Mouse (Mus musculus): ENCODE results near the gene Pkp4.

DNA sequence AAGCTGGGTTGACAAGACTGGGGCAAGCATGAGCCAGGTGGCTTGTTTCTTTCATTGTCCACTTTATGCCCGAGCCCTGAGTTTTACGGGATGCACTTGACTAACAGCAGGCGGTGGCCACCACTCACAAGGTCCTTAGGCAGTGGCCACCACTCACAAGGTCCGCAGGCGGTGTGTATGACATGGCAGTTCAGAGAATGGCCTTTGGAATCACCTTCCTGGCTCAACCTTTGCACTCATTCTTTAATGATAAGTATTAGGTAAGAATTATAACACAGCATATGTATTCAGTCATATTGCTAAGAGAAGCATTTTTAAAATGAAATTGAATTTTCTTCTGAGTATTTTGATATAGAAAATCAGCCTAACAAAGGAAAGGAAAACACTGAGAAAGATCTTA lies 73.3 kb downstream of the Pkp4 start:
- TF ChIP-seq POLR2A (IDR thresholded peaks at IDR 0.05; ENCODE audit: borderline replicate concordance, insufficient read depth, low read length): no peak
- TF ChIP-seq CTCF (IDR thresholded peaks at IDR 0.05; ENCODE audit: borderline replicate concordance, insufficient read depth, low read depth, low read length): no peak
